In genomic region chr1:193090894-193091293, GRCm38 (mm10) we compare ENCODE assay signal across 15 mouse cellular contexts. TPM values are rescaled to one million over a fixed set of nuclear protein-coding genes. Genes with fewer than 3 reads are reported as not detected.
DNase-seq lines count a peak whose midpoint lies in the region; ATAC-seq lines count a peak whose summit lies in the region.
"Had no signal": no experiment of that assay in that cellular context is flagged by ENCODE, and none has a peak within 500 bp of the region (broad histone marks: within the 10 kb centered on the region; RNA-seq: fewer than 3 reads in every experiment).

No protein-coding gene starts in this region.

- H3K9me3 ChIP-seq in forebrain, embryonic 15.5 days = no peaks in the 10 kb centered on the region
- no peaks in the 10 kb centered on the region for H3K9me3 ChIP-seq in forebrain, embryonic 11.5 days (ENCODE audit: control insufficient read depth, low read length)
- no peaks in the 10 kb centered on the region for H3K9me3 ChIP-seq in hindbrain, embryonic 13.5 days
- no peaks in the 10 kb centered on the region for H3K9me3 ChIP-seq in hindbrain, embryonic 11.5 days (ENCODE audit: control insufficient read depth, low read length)
- no peaks in the 10 kb centered on the region for H3K9me3 ChIP-seq in hindbrain, embryonic 16.5 days (ENCODE audit: control insufficient read depth, low read length)
- H3K9me3 ChIP-seq: G1E; intestine, embryonic 15.5 days; limb, embryonic 13.5 days; liver, embryonic 13.5 days had no signal

- no peak overlapping the region; the same call in 1 of the 2 replicates for H3K9ac ChIP-seq in forebrain, embryonic 15.5 days (replicated peaks)
- H3K9ac ChIP-seq in forebrain, embryonic 11.5 days (ENCODE audit: low read length) = no peak overlapping the region
- H3K9ac ChIP-seq in hindbrain, embryonic 13.5 days = no peak overlapping the region
- H3K9ac ChIP-seq in hindbrain, embryonic 11.5 days (ENCODE audit: low read depth, low read length) = no peak overlapping the region
- no peak overlapping the region for H3K9ac ChIP-seq in hindbrain, embryonic 16.5 days (ENCODE audit: low read depth, low read length)
- H3K9ac ChIP-seq: intestine, embryonic 15.5 days; limb, embryonic 13.5 days; liver, embryonic 13.5 days; lung, embryonic 14.5 days had no signal

- no peaks in the 10 kb centered on the region for H3K36me3 ChIP-seq in forebrain, embryonic 15.5 days
- no peaks in the 10 kb centered on the region for H3K36me3 ChIP-seq in forebrain, embryonic 11.5 days (ENCODE audit: control insufficient read depth, insufficient read depth, low read length)
- H3K36me3 ChIP-seq in hindbrain, embryonic 13.5 days = no peaks in the 10 kb centered on the region
- H3K36me3 ChIP-seq in hindbrain, embryonic 11.5 days (ENCODE audit: control insufficient read depth, insufficient read depth, low read length) = no peaks in the 10 kb centered on the region
- H3K36me3 ChIP-seq in hindbrain, embryonic 16.5 days (ENCODE audit: control insufficient read depth, insufficient read depth, low read length) = no peaks in the 10 kb centered on the region
- H3K36me3 ChIP-seq: G1E; intestine, embryonic 15.5 days; limb, embryonic 13.5 days; liver, embryonic 13.5 days had no signal

- peak overlapping the region; percentile 44; the same call in 1 of the 2 replicates for H3K27ac ChIP-seq in forebrain, embryonic 15.5 days (replicated peaks)
- no peak overlapping the region for H3K27ac ChIP-seq in forebrain, embryonic 11.5 days (ENCODE audit: low read depth, low read length)
- H3K27ac ChIP-seq in hindbrain, embryonic 13.5 days = peak overlapping the region; percentile 77
- H3K27ac ChIP-seq in hindbrain, embryonic 11.5 days (ENCODE audit: low read depth, low read length) = no peak overlapping the region
- H3K27ac ChIP-seq in hindbrain, embryonic 16.5 days (ENCODE audit: low read depth, low read length) = peak overlapping the region; percentile 24; the same call in 1 of the 2 replicates
- H3K27ac ChIP-seq: intestine, embryonic 15.5 days; limb, embryonic 13.5 days; liver, embryonic 13.5 days had no signal

- H3K4me2 ChIP-seq in forebrain, embryonic 15.5 days (replicated peaks) = peak overlapping the region; percentile 13; the same call in 1 of the 2 replicates
- H3K4me2 ChIP-seq in forebrain, embryonic 11.5 days (ENCODE audit: low read depth, low read length, severe bottlenecking) = no peak overlapping the region
- no peak overlapping the region for H3K4me2 ChIP-seq in hindbrain, embryonic 13.5 days
- no peak overlapping the region for H3K4me2 ChIP-seq in hindbrain, embryonic 11.5 days (replicated peaks; ENCODE audit: low read depth, low read length)
- no peak overlapping the region for H3K4me2 ChIP-seq in hindbrain, embryonic 16.5 days (ENCODE audit: low read length)
- H3K4me2 ChIP-seq: intestine, embryonic 15.5 days; limb, embryonic 13.5 days; liver, embryonic 13.5 days; lung, embryonic 14.5 days had no signal

- 76% methylated on average over 11 of the region's 11 CpGs for WGBS in forebrain, embryonic 15.5 days
- WGBS in forebrain, embryonic 11.5 days = 89% methylated on average over 11 of the region's 11 CpGs
- 83% methylated on average over 11 of the region's 11 CpGs for WGBS in hindbrain, embryonic 13.5 days
- WGBS in hindbrain, embryonic 11.5 days = 87% methylated on average over 11 of the region's 11 CpGs
- 88% methylated on average over 11 of the region's 11 CpGs for WGBS in hindbrain, embryonic 16.5 days

- DNase-seq in forebrain, embryonic 11.5 days (ENCODE audit: low spot score) = no peak
- DNase-seq in hindbrain, embryonic 11.5 days (ENCODE audit: low spot score) = no peak
- peak; percentile 64 for DNase-seq in brain, adult 2 months (ENCODE audit: low read depth, low spot score)
- no peak for DNase-seq in Muller cell, postnatal 12 days (ENCODE audit: inconsistent ontology term)
- no peak for DNase-seq in embryo, embryonic 11 days
- DNase-seq: kidney, adult 9 months; kidney, postnatal 25 days; liver, embryonic 13.5 days; lung, embryonic 14.5 days had no signal

- ATAC-seq in forebrain, embryonic 15.5 days (replicated peaks) = no peak; the same call in 1 of the 2 replicates
- ATAC-seq in forebrain, embryonic 11.5 days (replicated peaks; ENCODE audit: low FRiP score) = no peak
- ATAC-seq in hindbrain, embryonic 13.5 days (ENCODE audit: low FRiP score) = no peak
- ATAC-seq in hindbrain, embryonic 11.5 days (ENCODE audit: low FRiP score) = no peak
- ATAC-seq in hindbrain, embryonic 16.5 days = no peak
- ATAC-seq: intestine, embryonic 15.5 days had no signal

- no peak overlapping the region for H3K4me3 ChIP-seq in forebrain, embryonic 15.5 days
- H3K4me3 ChIP-seq in forebrain, embryonic 11.5 days (ENCODE audit: low read depth, low read length) = no peak overlapping the region
- H3K4me3 ChIP-seq in hindbrain, embryonic 13.5 days = no peak overlapping the region
- H3K4me3 ChIP-seq in hindbrain, embryonic 11.5 days (ENCODE audit: low read depth, low read length) = no peak overlapping the region
- no peak overlapping the region for H3K4me3 ChIP-seq in hindbrain, embryonic 16.5 days (ENCODE audit: low read length)
- H3K4me3 ChIP-seq: intestine, embryonic 15.5 days; limb, embryonic 13.5 days; liver, embryonic 13.5 days had no signal

- H3K27me3 ChIP-seq in forebrain, embryonic 15.5 days = no peaks in the 10 kb centered on the region
- no peaks in the 10 kb centered on the region for H3K27me3 ChIP-seq in forebrain, embryonic 11.5 days (ENCODE audit: control insufficient read depth, insufficient read depth, low read length)
- H3K27me3 ChIP-seq in hindbrain, embryonic 13.5 days = no peaks in the 10 kb centered on the region
- H3K27me3 ChIP-seq in hindbrain, embryonic 11.5 days (ENCODE audit: control insufficient read depth, insufficient read depth, low read length) = no peaks in the 10 kb centered on the region
- H3K27me3 ChIP-seq in hindbrain, embryonic 16.5 days (replicated peaks; ENCODE audit: control insufficient read depth, insufficient read depth, low read length) = no peaks in the 10 kb centered on the region
- H3K27me3 ChIP-seq: intestine, embryonic 15.5 days; limb, embryonic 13.5 days; liver, embryonic 13.5 days had no signal

- H3K4me1 ChIP-seq in forebrain, embryonic 15.5 days = peaks cover 19% of the 10 kb centered on the region
- H3K4me1 ChIP-seq in forebrain, embryonic 11.5 days (replicated peaks; ENCODE audit: control insufficient read depth, insufficient read depth, low read length) = peaks cover 3% of the 10 kb centered on the region; the same call in 1 of the 2 replicates
- peaks cover 32% of the 10 kb centered on the region for H3K4me1 ChIP-seq in hindbrain, embryonic 13.5 days (replicated peaks)
- no peaks in the 10 kb centered on the region for H3K4me1 ChIP-seq in hindbrain, embryonic 11.5 days (replicated peaks; ENCODE audit: control insufficient read depth, insufficient read depth, low read length)
- H3K4me1 ChIP-seq in hindbrain, embryonic 16.5 days (ENCODE audit: control insufficient read depth, insufficient read depth, low read depth, low read length) = peaks cover 11% of the 10 kb centered on the region
- H3K4me1 ChIP-seq: liver, embryonic 13.5 days had no signal

RNA-seq across cellular contexts. Expression of gene Diexf, which starts 39.2 kb away (rescaled TPM):
- 11.2 and 11.5 TPM in 2 replicates for polyA plus RNA-seq in forebrain, embryonic 15.5 days (2015; fragmentation: Nextera tagmentation; extraction: Ambion mirVana)
- polyA plus RNA-seq in forebrain, embryonic 11.5 days (2014; fragmentation: Nextera tagmentation; extraction: Ambion mirVana) = 9.8 and 13.2 TPM in 2 replicates
- 7.1 and 7.4 TPM in 2 replicates for polyA plus RNA-seq in hindbrain, embryonic 13.5 days (2015; fragmentation: Nextera tagmentation; extraction: Ambion mirVana)
- 11.5 and 12.7 TPM in 2 replicates for polyA plus RNA-seq in hindbrain, embryonic 11.5 days (2014; fragmentation: Nextera tagmentation; extraction: Ambion mirVana)
- 6.9 and 7.4 TPM in 2 replicates for polyA plus RNA-seq in hindbrain, embryonic 16.5 days (2015; fragmentation: Nextera tagmentation; extraction: Ambion mirVana)

RNA-seq across cellular contexts. Expression of gene Syt14, which starts 55.3 kb away (rescaled TPM):
- 8.5 and 8.7 TPM in 2 replicates for polyA plus RNA-seq in forebrain, embryonic 15.5 days (2015; fragmentation: Nextera tagmentation; extraction: Ambion mirVana)
- 8.4 and 8.8 TPM in 2 replicates for polyA plus RNA-seq in forebrain, embryonic 11.5 days (2014; fragmentation: Nextera tagmentation; extraction: Ambion mirVana)
- 7.5 and 7.8 TPM in 2 replicates for polyA plus RNA-seq in hindbrain, embryonic 13.5 days (2015; fragmentation: Nextera tagmentation; extraction: Ambion mirVana)
- polyA plus RNA-seq in hindbrain, embryonic 11.5 days (2014; fragmentation: Nextera tagmentation; extraction: Ambion mirVana) = 7.4 and 8.7 TPM in 2 replicates
- polyA plus RNA-seq in hindbrain, embryonic 16.5 days (2015; fragmentation: Nextera tagmentation; extraction: Ambion mirVana) = 4.5 and 5.7 TPM in 2 replicates
- polyA plus RNA-seq: G1E had no signal

Comparison
In these comparisons a context has a peak if more than half of its experiments do, and no peak if none do; other contexts are left out.
1. H3K27ac ChIP-seq: peak in forebrain, embryonic 15.5 days (single experiment), hindbrain, embryonic 13.5 days (single experiment) and hindbrain, embryonic 16.5 days (single experiment); none in forebrain, embryonic 11.5 days (single experiment) and hindbrain, embryonic 11.5 days (single experiment).